Mouse (Mus musculus): ENCODE measurements around the gene Alpi. TPM values are rescaled to one million over a fixed set of nuclear protein-coding genes. Genes with fewer than 3 reads are reported as not detected.

The Alpi gene
- polyA plus RNA-seq, 1 experiment from 2014 or later = not detected

DNA sequence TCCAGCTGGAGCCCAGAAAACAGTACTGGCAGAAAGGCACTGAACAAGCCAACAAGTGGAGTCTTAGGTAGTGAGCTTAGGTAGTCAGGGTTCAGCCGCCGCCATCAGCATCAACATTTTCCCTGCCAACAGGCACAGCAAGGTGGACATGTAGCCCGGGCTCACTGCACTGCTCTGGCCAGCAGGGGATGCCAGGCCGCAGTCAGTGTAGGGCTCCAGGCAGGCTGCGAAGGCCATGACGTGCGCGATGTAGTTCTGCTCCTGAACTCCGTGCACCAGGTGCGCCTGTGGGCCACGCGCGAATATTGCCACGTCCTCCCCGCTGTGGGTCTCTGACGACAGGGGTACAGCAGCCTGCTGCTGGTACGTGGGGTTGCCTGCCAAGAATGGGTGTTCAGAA is 14.4 kb downstream of the Alpi start:
- ATAC-seq (ENCODE audit: low FRiP score) = no peak
- H3K4me1 ChIP-seq (replicated peaks; ENCODE audit: control insufficient read depth, insufficient read depth, low read length) = no peaks in the 10 kb centered on the region
- WGBS = 71% methylated on average over 17 of the region's 17 CpGs
- no peak overlapping the region for H3K9ac ChIP-seq
- H3K9me3 ChIP-seq (ENCODE audit: control insufficient read depth, low read length) = no peaks in the 10 kb centered on the region
- H3K27me3 ChIP-seq (ENCODE audit: control insufficient read depth, insufficient read depth, low read length) = no peaks in the 10 kb centered on the region
- no peak overlapping the region for H3K4me2 ChIP-seq (replicated peaks)
- H3K27ac ChIP-seq = no peak overlapping the region
- no peak overlapping the region for H3K4me3 ChIP-seq (replicated peaks; ENCODE audit: low read length)
- no peaks in the 10 kb centered on the region for H3K36me3 ChIP-seq (replicated peaks; ENCODE audit: control insufficient read depth, insufficient read depth)
- DNase-seq (ENCODE audit: low spot score) = no peak

GRCm38 (mm10) chr1:87086196-87086595 is 15.2 kb downstream of the Alpi start:
- WGBS = 67% methylated on average over 4 of the region's 4 CpGs
- Histone ChIP-seq H3K9ac (no peak overlapping the region), H3K4me2 (replicated peaks) (no peak overlapping the region), H3K36me3 (replicated peaks; ENCODE audit: control insufficient read depth, insufficient read depth) (no peaks in the 10 kb centered on the region), H3K9me3 (ENCODE audit: control insufficient read depth, low read length) (no peaks in the 10 kb centered on the region), H3K27ac (no peak overlapping the region), H3K4me1 (replicated peaks; ENCODE audit: control insufficient read depth, insufficient read depth, low read length) (no peaks in the 10 kb centered on the region), H3K4me3 (replicated peaks; ENCODE audit: low read length) (no peak overlapping the region), H3K27me3 (ENCODE audit: control insufficient read depth, insufficient read depth, low read length) (no peaks in the 10 kb centered on the region)
- DNase-seq (ENCODE audit: low spot score) (no peak), ATAC-seq (ENCODE audit: low FRiP score) (no peak)

GRCm38 (mm10) chr1:87073776-87074175 is 27.6 kb downstream of the Alpi start:
- H3K4me2 ChIP-seq (replicated peaks) = no peak overlapping the region
- no peaks in the 10 kb centered on the region for H3K36me3 ChIP-seq (replicated peaks; ENCODE audit: control insufficient read depth, insufficient read depth)
- no peaks in the 10 kb centered on the region for H3K27me3 ChIP-seq (ENCODE audit: control insufficient read depth, insufficient read depth, low read length)
- no peak for ATAC-seq (ENCODE audit: low FRiP score)
- WGBS = 87% methylated on average over 8 of the region's 8 CpGs
- DNase-seq (ENCODE audit: low spot score) = no peak
- H3K4me1 ChIP-seq (replicated peaks; ENCODE audit: control insufficient read depth, insufficient read depth, low read length) = no peaks in the 10 kb centered on the region
- no peaks in the 10 kb centered on the region for H3K9me3 ChIP-seq (ENCODE audit: control insufficient read depth, low read length)
- no peak overlapping the region for H3K27ac ChIP-seq
- H3K4me3 ChIP-seq (replicated peaks; ENCODE audit: low read length) = no peak overlapping the region
- H3K9ac ChIP-seq = no peak overlapping the region

GRCm38 (mm10) chr1:87070720-87071119 is 30.7 kb downstream of the Alpi start:
- H3K4me3 ChIP-seq (replicated peaks; ENCODE audit: low read length) = no peak overlapping the region
- ATAC-seq (ENCODE audit: low FRiP score) (no peak), DNase-seq (ENCODE audit: low spot score) (no peak)
- no peaks in the 10 kb centered on the region for H3K27me3 ChIP-seq (ENCODE audit: control insufficient read depth, insufficient read depth, low read length)
- no peak overlapping the region for H3K9ac ChIP-seq
- no peak overlapping the region for H3K27ac ChIP-seq
- H3K9me3 ChIP-seq (ENCODE audit: control insufficient read depth, low read length) = no peaks in the 10 kb centered on the region
- no peak overlapping the region for H3K4me2 ChIP-seq (replicated peaks)
- H3K4me1 ChIP-seq (replicated peaks; ENCODE audit: control insufficient read depth, insufficient read depth, low read length) = no peaks in the 10 kb centered on the region
- 51% methylated on average over 16 of the region's 16 CpGs for WGBS
- no peaks in the 10 kb centered on the region for H3K36me3 ChIP-seq (replicated peaks; ENCODE audit: control insufficient read depth, insufficient read depth)

- H3K27me3 ChIP-seq (ENCODE audit: control insufficient read depth, insufficient read depth, low read length) = no peaks in the 10 kb centered on the region
- no peak for DNase-seq (ENCODE audit: low spot score)
- no peak overlapping the region for H3K4me2 ChIP-seq (replicated peaks)
- no peaks in the 10 kb centered on the region for H3K36me3 ChIP-seq (replicated peaks; ENCODE audit: control insufficient read depth, insufficient read depth)
- no peak overlapping the region for H3K4me3 ChIP-seq (replicated peaks; ENCODE audit: low read length)
- no peaks in the 10 kb centered on the region for H3K4me1 ChIP-seq (replicated peaks; ENCODE audit: control insufficient read depth, insufficient read depth, low read length)
- H3K9ac ChIP-seq = no peak overlapping the region
- ATAC-seq (ENCODE audit: low FRiP score) = no peak
- H3K27ac ChIP-seq = no peak overlapping the region
- peaks cover 3% of the 10 kb centered on the region; the same call in 1 of the 2 replicates for H3K9me3 ChIP-seq (ENCODE audit: control insufficient read depth, low read length)
Observed at GRCm38 (mm10) chr1:87060913-87061312, 40.5 kb downstream of the Alpi start.

DNA sequence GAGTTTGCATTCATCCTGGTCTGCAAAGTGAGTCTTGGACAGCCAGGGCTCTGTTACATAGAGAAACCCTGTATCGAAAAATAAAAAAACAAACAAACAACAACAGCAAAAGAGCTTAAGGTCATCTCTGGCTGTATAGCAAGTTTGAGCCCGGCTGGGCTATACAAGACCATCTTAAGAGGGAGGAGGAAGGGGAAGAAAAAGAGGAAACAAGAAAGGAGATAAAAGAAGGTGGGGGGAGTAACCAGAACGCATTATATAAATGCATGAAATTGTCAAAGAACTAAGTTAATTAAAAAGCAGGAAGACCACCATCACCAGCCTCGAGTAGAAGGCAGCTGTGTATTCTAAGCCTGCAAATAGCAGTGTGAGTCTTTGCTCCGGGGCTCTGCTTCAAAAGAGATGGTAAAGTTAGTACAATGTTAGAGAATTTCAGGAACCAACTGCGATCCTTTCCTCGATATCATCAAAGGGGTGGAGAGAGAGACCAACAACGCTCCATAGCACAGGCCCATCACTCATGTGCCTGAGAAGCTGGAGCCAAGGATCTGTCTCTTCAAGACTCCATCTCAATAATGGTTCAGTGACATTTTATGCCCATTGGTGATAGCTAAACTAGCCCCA is 42.3 kb downstream of the Alpi start:
- no peak for ATAC-seq (ENCODE audit: low FRiP score)
- no peak overlapping the region for H3K27ac ChIP-seq
- WGBS = 88% methylated on average over 8 of the region's 8 CpGs

GRCm38 (mm10) chr1:87057075-87057474 is 44.3 kb downstream of the Alpi start:
- 80% methylated on average over 4 of the region's 4 CpGs for WGBS
- no peaks in the 10 kb centered on the region for H3K27me3 ChIP-seq (ENCODE audit: control insufficient read depth, insufficient read depth, low read length)
- DNase-seq (ENCODE audit: low spot score) = no peak
- H3K27ac ChIP-seq = no peak overlapping the region
- no peak overlapping the region for H3K9ac ChIP-seq
- no peak overlapping the region for H3K4me2 ChIP-seq (replicated peaks)
- no peaks in the 10 kb centered on the region for H3K4me1 ChIP-seq (replicated peaks; ENCODE audit: control insufficient read depth, insufficient read depth, low read length)
- H3K4me3 ChIP-seq (replicated peaks; ENCODE audit: low read length) = no peak overlapping the region
- H3K36me3 ChIP-seq (replicated peaks; ENCODE audit: control insufficient read depth, insufficient read depth) = no peaks in the 10 kb centered on the region
- ATAC-seq (ENCODE audit: low FRiP score) = no peak
- H3K9me3 ChIP-seq (ENCODE audit: control insufficient read depth, low read length) = no peaks in the 10 kb centered on the region

More for the DNA sequence above, 42.3 kb downstream of the Alpi start:
- Histone ChIP-seq H3K9me3 (ENCODE audit: control insufficient read depth, low read length) (peaks cover 3% of the 10 kb centered on the region; the same call in 1 of the 2 replicates), H3K36me3 (replicated peaks; ENCODE audit: control insufficient read depth, insufficient read depth) (no peaks in the 10 kb centered on the region), H3K4me3 (replicated peaks; ENCODE audit: low read length) (no peak overlapping the region), H3K4me1 (replicated peaks; ENCODE audit: control insufficient read depth, insufficient read depth, low read length) (no peaks in the 10 kb centered on the region), H3K27me3 (ENCODE audit: control insufficient read depth, insufficient read depth, low read length) (no peaks in the 10 kb centered on the region), H3K9ac (no peak overlapping the region), H3K4me2 (replicated peaks) (no peak overlapping the region)
- DNase-seq (ENCODE audit: low spot score) = no peak

- no peak overlapping the region for H3K9ac ChIP-seq
- no peak overlapping the region for H3K4me2 ChIP-seq (replicated peaks)
- H3K36me3 ChIP-seq (replicated peaks; ENCODE audit: control insufficient read depth, insufficient read depth) = peaks cover 15% of the 10 kb centered on the region
- WGBS = 84% methylated on average over 4 of the region's 4 CpGs
- DNase-seq (ENCODE audit: low spot score) (no peak), ATAC-seq (ENCODE audit: low FRiP score) (no peak)
- no peaks in the 10 kb centered on the region for H3K27me3 ChIP-seq (ENCODE audit: control insufficient read depth, insufficient read depth, low read length)
- H3K4me3 ChIP-seq (replicated peaks; ENCODE audit: low read length) = no peak overlapping the region
- no peak overlapping the region for H3K27ac ChIP-seq
- peaks cover 9% of the 10 kb centered on the region for H3K4me1 ChIP-seq (replicated peaks; ENCODE audit: control insufficient read depth, insufficient read depth, low read length)
- H3K9me3 ChIP-seq (ENCODE audit: control insufficient read depth, low read length) = no peaks in the 10 kb centered on the region
Observed at GRCm38 (mm10) chr1:87051369-87051768, 50.0 kb downstream of the Alpi start.

DNA sequence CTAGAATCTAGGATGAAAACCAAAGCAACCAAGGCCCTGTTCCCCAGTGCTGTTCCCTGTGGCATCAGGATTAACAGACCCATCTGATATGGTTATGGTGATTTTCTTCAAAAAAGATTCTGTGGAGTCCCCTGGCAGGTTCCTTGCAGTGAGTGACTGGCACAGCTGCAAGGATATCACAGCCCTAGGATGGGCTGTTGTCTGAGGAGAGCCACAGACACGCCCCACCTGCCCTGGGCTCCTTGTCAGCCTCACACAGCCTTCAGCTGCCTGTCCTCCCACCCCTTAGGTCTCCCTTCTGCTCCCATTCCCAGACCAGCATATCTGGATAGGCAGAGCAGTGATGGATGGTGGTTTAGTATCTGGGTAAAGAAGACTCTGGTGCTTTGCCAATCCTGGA is 50.7 kb downstream of the Alpi start:
- H3K4me3 ChIP-seq (replicated peaks; ENCODE audit: low read length) = no peak overlapping the region
- no peak overlapping the region for H3K9ac ChIP-seq
- no peaks in the 10 kb centered on the region for H3K9me3 ChIP-seq (ENCODE audit: control insufficient read depth, low read length)
- ATAC-seq (ENCODE audit: low FRiP score) (no peak), DNase-seq (ENCODE audit: low spot score) (no peak)
- H3K36me3 ChIP-seq (replicated peaks; ENCODE audit: control insufficient read depth, insufficient read depth) = peaks cover 18% of the 10 kb centered on the region
- 71% methylated on average over 1 of the region's 1 CpGs for WGBS
- H3K4me1 ChIP-seq (replicated peaks; ENCODE audit: control insufficient read depth, insufficient read depth, low read length) = peaks cover 9% of the 10 kb centered on the region
- no peak overlapping the region for H3K4me2 ChIP-seq (replicated peaks)
- no peak overlapping the region for H3K27ac ChIP-seq
- H3K27me3 ChIP-seq (ENCODE audit: control insufficient read depth, insufficient read depth, low read length) = no peaks in the 10 kb centered on the region

DNA sequence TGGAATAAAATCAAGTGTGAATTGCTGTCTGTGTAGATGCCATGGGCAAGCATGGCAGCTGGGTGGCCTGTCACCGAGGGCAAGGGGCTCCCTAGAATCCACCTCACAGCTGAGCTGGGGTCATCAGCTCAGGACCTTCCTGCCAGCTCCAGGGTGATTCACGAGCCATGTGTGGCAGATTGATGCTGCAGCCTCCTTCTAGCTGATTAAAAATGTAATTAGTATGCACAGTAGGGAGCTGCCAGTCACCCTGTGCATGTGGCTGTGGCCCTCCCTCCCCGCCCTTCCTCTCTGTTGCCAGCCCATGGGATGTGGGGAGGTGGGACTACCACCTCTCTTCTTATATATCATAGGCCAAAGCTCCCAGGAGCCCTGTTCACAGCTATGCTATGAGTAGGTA is 51.3 kb downstream of the Alpi start:
- no peak overlapping the region for H3K9ac ChIP-seq
- peaks cover 22% of the 10 kb centered on the region for H3K36me3 ChIP-seq (replicated peaks; ENCODE audit: control insufficient read depth, insufficient read depth)
- peaks cover 9% of the 10 kb centered on the region for H3K4me1 ChIP-seq (replicated peaks; ENCODE audit: control insufficient read depth, insufficient read depth, low read length)
- peak; percentile 73 for ATAC-seq (ENCODE audit: low FRiP score)
- no peak overlapping the region for H3K4me2 ChIP-seq (replicated peaks)
- WGBS = 28% methylated on average over 3 of the region's 3 CpGs
- H3K27me3 ChIP-seq (ENCODE audit: control insufficient read depth, insufficient read depth, low read length) = no peaks in the 10 kb centered on the region
- DNase-seq (ENCODE audit: low spot score) = no peak
- no peak overlapping the region for H3K4me3 ChIP-seq (replicated peaks; ENCODE audit: low read length)
- peak overlapping the region; percentile 15; the same call in 1 of the 2 replicates for H3K27ac ChIP-seq
- no peaks in the 10 kb centered on the region for H3K9me3 ChIP-seq (ENCODE audit: control insufficient read depth, low read length)

All from hindbrain, embryonic 14.5 days (tissue).